Mouse (Mus musculus): ENCODE data around the gene Llph.

DNA sequence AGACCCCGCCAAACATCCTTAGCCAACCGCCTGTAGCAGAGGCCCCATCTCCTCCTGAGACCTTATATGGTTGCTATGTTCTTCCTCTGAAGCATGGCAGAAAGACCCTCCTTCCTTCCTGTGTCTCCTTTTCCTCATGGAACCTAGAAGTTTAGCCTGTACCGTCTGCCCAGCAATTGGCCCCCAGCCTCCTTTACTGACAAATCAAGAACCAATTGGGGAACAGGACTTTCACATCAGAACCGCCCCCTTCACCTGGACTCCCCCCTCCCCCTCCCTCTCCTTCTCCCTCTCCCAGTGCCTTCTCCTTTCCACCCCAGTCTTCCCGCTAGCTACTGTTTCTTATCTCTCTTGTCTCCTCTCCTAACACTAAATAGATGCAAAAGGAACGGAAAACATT, 12.6 kb downstream of the Llph start:
- no peak for TF ChIP-seq MAFK (IDR thresholded peaks at IDR 0.05; ENCODE audit: insufficient read depth, low read depth, low read length)
- TF ChIP-seq HCFC1 (IDR thresholded peaks at IDR 0.05; ENCODE audit: borderline replicate concordance, insufficient read depth, low read length) = no peak
- TF ChIP-seq ZC3H11A (IDR thresholded peaks at IDR 0.05; ENCODE audit: borderline replicate concordance, low read depth, low read length) = no peak

Data from ES-E14 (cell line).